12 mouse cellular contexts compared by ENCODE assay signal in genomic region chr13:64402006-64402405, GRCm38 (mm10). TPM values are rescaled to one million over a fixed set of nuclear protein-coding genes. Genes with fewer than 3 reads are reported as not detected.
DNase-seq lines count a peak whose midpoint lies in the region; ATAC-seq and TF ChIP-seq lines count a peak whose summit lies in the region.
"Had no signal": no experiment of that assay in that cellular context is flagged by ENCODE, and none has a peak within 500 bp of the region (broad histone marks: within the 10 kb centered on the region; RNA-seq: fewer than 3 reads in every experiment).

No protein-coding gene starts in this region.

- 33% methylated on average over 3 of the region's 3 CpGs for WGBS in embryonic facial prominence, embryonic 14.5 days
- WGBS in midbrain, embryonic 10.5 days, result 75% methylated on average over 3 of the region's 3 CpGs

- peak in 1 of 2 experiments; percentile 2 for DNase-seq in layer of hippocampus, adult 2 months (ENCODE audit: low spot score in 2 of 2)
- DNase-seq in layer of hippocampus, postnatal 25 days (ENCODE audit: extremely low spot score in 1 of 2, low spot score in 1 of 2), result no peak
- DNase-seq in embryonic facial prominence, embryonic 14.5 days (ENCODE audit: low spot score), result peak; percentile 22
- DNase-seq in kidney, postnatal 10 days, result peak; percentile 18
- DNase-seq in monocyte, adult 2 months (ENCODE audit: low read depth in 1 of 2, low spot score in 2 of 2), result peak; percentile 8 to 26
- no peak for DNase-seq in frontal cortex, postnatal 14 days (ENCODE audit: low spot score in 2 of 2)
- no peak for DNase-seq in left cerebral cortex, adult 2 months (ENCODE audit: extremely low spot score in 1 of 2, low spot score in 2 of 2)
- DNase-seq in midbrain, embryonic 10.5 days (ENCODE audit: low spot score), result no peak
- DNase-seq: thymus, adult 2 months had no signal

- H3K27me3 ChIP-seq in embryonic facial prominence, embryonic 14.5 days (replicated peaks; ENCODE audit: control insufficient read depth, insufficient read depth, low read length), result no peaks in the 10 kb centered on the region
- H3K27me3 ChIP-seq in midbrain, embryonic 10.5 days (ENCODE audit: low read depth, poor library complexity, severe bottlenecking), result no peaks in the 10 kb centered on the region
- H3K27me3 ChIP-seq: midbrain, embryonic 13.5 days had no signal

- H3K4me3 ChIP-seq in layer of hippocampus, adult 2 months, result no peak overlapping the region
- H3K4me3 ChIP-seq in embryonic facial prominence, embryonic 14.5 days (ENCODE audit: low read depth, low read length), result no peak overlapping the region
- H3K4me3 ChIP-seq in left cerebral cortex, adult 2 months, result no peak overlapping the region
- H3K4me3 ChIP-seq in midbrain, embryonic 10.5 days, result no peak overlapping the region
- H3K4me3 ChIP-seq: midbrain, embryonic 13.5 days had no signal

- H3K4me2 ChIP-seq in embryonic facial prominence, embryonic 14.5 days (ENCODE audit: low read depth, low read length), result no peak overlapping the region
- H3K4me2 ChIP-seq: hindbrain, embryonic 14.5 days; midbrain, embryonic 13.5 days had no signal

- H3K9ac ChIP-seq in embryonic facial prominence, embryonic 14.5 days (ENCODE audit: low read depth, low read length), result no peak overlapping the region
- H3K9ac ChIP-seq: hindbrain, embryonic 14.5 days; midbrain, embryonic 13.5 days had no signal

- no peak for ATAC-seq in embryonic facial prominence, embryonic 14.5 days (ENCODE audit: low read depth)
- ATAC-seq: midbrain, embryonic 13.5 days had no signal

- H3K9me3 ChIP-seq in embryonic facial prominence, embryonic 14.5 days (ENCODE audit: control insufficient read depth, low read length), result no peaks in the 10 kb centered on the region
- H3K9me3 ChIP-seq in midbrain, embryonic 10.5 days (replicated peaks), result no peaks in the 10 kb centered on the region
- H3K9me3 ChIP-seq: G1E; midbrain, embryonic 13.5 days had no signal

- intact Hi-C loops in left cerebral cortex, adult 2 months (cut with DNase I), result no loop called here

- no peak for TF ChIP-seq CTCF in layer of hippocampus, adult 2 months (conservative IDR thresholded peaks at IDR 0.05)
- no peak for TF ChIP-seq CTCF in left cerebral cortex, adult 2 months (IDR thresholded peaks at IDR 0.05)

- H3K27ac ChIP-seq in layer of hippocampus, adult 2 months, result 0 out of 2 replicates have a peak overlapping the region, but pooled peaks have one; percentile 18
- peak overlapping the region; percentile 40; the same call in 1 of the 2 replicates for H3K27ac ChIP-seq in embryonic facial prominence, embryonic 14.5 days (replicated peaks; ENCODE audit: low read depth, low read length)
- no peak overlapping the region for H3K27ac ChIP-seq in left cerebral cortex, adult 2 months
- no peak overlapping the region for H3K27ac ChIP-seq in midbrain, embryonic 10.5 days (replicated peaks)
- H3K27ac ChIP-seq: hindbrain, embryonic 14.5 days; midbrain, embryonic 13.5 days had no signal

- no peaks in the 10 kb centered on the region for H3K36me3 ChIP-seq in embryonic facial prominence, embryonic 14.5 days (ENCODE audit: control insufficient read depth, insufficient read depth, low read length)
- no peaks in the 10 kb centered on the region for H3K36me3 ChIP-seq in midbrain, embryonic 10.5 days
- H3K36me3 ChIP-seq: G1E; midbrain, embryonic 13.5 days had no signal

- H3K4me1 ChIP-seq in embryonic facial prominence, embryonic 14.5 days (ENCODE audit: control insufficient read depth, insufficient read depth, low read length), result peaks cover 12% of the 10 kb centered on the region; the same call in 1 of the 2 replicates
- H3K4me1 ChIP-seq in midbrain, embryonic 10.5 days, result no peaks in the 10 kb centered on the region
- H3K4me1 ChIP-seq: midbrain, embryonic 13.5 days had no signal

RNA-seq across cellular contexts. Expression of gene Cdk20, which starts 30.1 kb away (rescaled TPM):
- 10 to 100 TPM; 10.4 to 12.0 TPM for total RNA-seq in layer of hippocampus, adult 2 months (2021)
- total RNA-seq in layer of hippocampus, postnatal 25 days (2021), result 10 to 100 TPM; 10.2 to 10.5 TPM
- polyA plus RNA-seq in embryonic facial prominence, embryonic 14.5 days (2014; fragmentation: Nextera tagmentation; extraction: Ambion mirVana), result 11.0 and 11.6 TPM in 2 replicates
- total RNA-seq in left cerebral cortex, adult 2 months (2021), result 10 to 100 TPM in 1 of 2 experiments, 1 to 10 TPM in 1; 10.0 to 10.8 TPM
- 9.7 and 10.9 TPM in 2 replicates for polyA plus RNA-seq in midbrain, embryonic 10.5 days (2016; fragmentation: Nextera tagmentation; extraction: Ambion mirVana)

RNA-seq across cellular contexts. Expression of gene Ctsl, which starts 31.3 kb away (rescaled TPM):
- 100 to 1,000 TPM; 111 to 113 TPM for total RNA-seq in layer of hippocampus, adult 2 months (2021)
- total RNA-seq in layer of hippocampus, postnatal 25 days (2021), result 100 to 1,000 TPM; 119 to 130 TPM
- 213 and 225 TPM in 2 replicates for polyA plus RNA-seq in embryonic facial prominence, embryonic 14.5 days (2014; fragmentation: Nextera tagmentation; extraction: Ambion mirVana)
- total RNA-seq in left cerebral cortex, adult 2 months (2021), result 100 to 1,000 TPM; 120 to 129 TPM
- 143 and 159 TPM in 2 replicates for polyA plus RNA-seq in midbrain, embryonic 10.5 days (2016; fragmentation: Nextera tagmentation; extraction: Ambion mirVana)

Comparison
In these comparisons a context has a peak if more than half of its experiments do, and no peak if none do; other contexts are left out.
1. DNase-seq: peak in embryonic facial prominence, embryonic 14.5 days (single experiment), kidney, postnatal 10 days (single experiment) and monocyte, adult 2 months (2 of 2); none in layer of hippocampus, postnatal 25 days (0 of 2), frontal cortex, postnatal 14 days (0 of 2), left cerebral cortex, adult 2 months (0 of 2) and midbrain, embryonic 10.5 days (single experiment).
2. H3K27ac ChIP-seq: peak in layer of hippocampus, adult 2 months (single experiment) and embryonic facial prominence, embryonic 14.5 days (single experiment); none in left cerebral cortex, adult 2 months (single experiment) and midbrain, embryonic 10.5 days (single experiment).